Mouse (Mus musculus) kidney, postnatal 14 days (tissue): Measurements from ENCODE around the gene Igll1.
"Not testable (repeated sequence)": the region's sequence is repeated elsewhere in the genome, so short reads cannot be mapped to it uniquely, and the experiment has no call there.

Source experiments
- DNase-seq: peaks from one replicate; pipeline ENCODE4 v3.0.0; 2022; ENCODE audit warnings: mixed read lengths

The Igll1 gene

GRCm38 (mm10) chr16:16863978-16864377 lies at the start of gene Igll1:
Gene Igll1 (minus strand): TSS chr16:16863985.
- DNase-seq: no peak

- no peak for DNase-seq
Measured at GRCm38 (mm10) chr16:16913440-16913839, 49.7 kb upstream of the Igll1 start.

- DNase-seq: peak; percentile 80
Measured at GRCm38 (mm10) chr16:16911641-16912597, 48.1 kb upstream of the Igll1 start.

GRCm38 (mm10) chr16:16907799-16908198 lies 44.0 kb upstream of the Igll1 start:
- peak; percentile 89 for DNase-seq

GRCm38 (mm10) chr16:16903188-16903587 lies 39.4 kb upstream of the Igll1 start:
- no peak for DNase-seq

GRCm38 (mm10) chr16:16902329-16902728 lies 38.5 kb upstream of the Igll1 start:
- peak; percentile 12 for DNase-seq

- DNase-seq: no peak
Measured at GRCm38 (mm10) chr16:16897056-16897584, 33.3 kb upstream of the Igll1 start.

GRCm38 (mm10) chr16:16896382-16897055 lies 32.7 kb upstream of the Igll1 start, which contains the start of gene Ppm1f:
Gene Ppm1f (plus strand): TSS chr16:16896469.
- peak; percentile 96 for DNase-seq

GRCm38 (mm10) chr16:16896015-16896381 lies 32.2 kb upstream of the Igll1 start:
- no peak for DNase-seq

- no peak for DNase-seq
Measured at GRCm38 (mm10) chr16:16892366-16892765, 28.6 kb upstream of the Igll1 start.

- no peak for DNase-seq
Measured at GRCm38 (mm10) chr16:16888341-16888740, 24.6 kb upstream of the Igll1 start.

GRCm38 (mm10) chr16:16879025-16879424 lies 15.2 kb upstream of the Igll1 start:
- no peak for DNase-seq

- DNase-seq: peak; percentile 93
Measured at GRCm38 (mm10) chr16:16870617-16871331, 7.0 kb upstream of the Igll1 start, which contains the start of the genes Top3b and Vpreb1. Gene Top3b (plus strand): TSS chr16:16870736. Gene Vpreb1 (minus strand): TSS chr16:16870843.

- no peak for DNase-seq
Measured at GRCm38 (mm10) chr16:16870241-16870616, 6.4 kb upstream of the Igll1 start.

- DNase-seq: peak; percentile 84
Measured at GRCm38 (mm10) chr16:16865696-16866561, 2.1 kb upstream of the Igll1 start.

- no peak for DNase-seq
Measured at GRCm38 (mm10) chr16:16865217-16865616, 1.4 kb upstream of the Igll1 start.

GRCm38 (mm10) chr16:16862288-16862687 lies 1.5 kb downstream of the Igll1 start:
- DNase-seq: no peak

- DNase-seq: no peak
Measured at GRCm38 (mm10) chr16:16856731-16857476, 6.9 kb downstream of the Igll1 start.

- not testable (repeated sequence) for DNase-seq
Measured at GRCm38 (mm10) chr16:16856054-16856453, 7.7 kb downstream of the Igll1 start.

- DNase-seq: no peak
Measured at GRCm38 (mm10) chr16:16855541-16855940, 8.2 kb downstream of the Igll1 start.

GRCm38 (mm10) chr16:16854836-16855235 lies 8.9 kb downstream of the Igll1 start:
- DNase-seq: peak; percentile 74
